Mouse (Mus musculus) embryonic facial prominence, embryonic 11.5 days (tissue): ENCODE results near the gene BC034090. TPM values are rescaled to one million over a fixed set of nuclear protein-coding genes. Genes with fewer than 3 reads are reported as not detected.

Experiments
- ATAC-seq: fragments of 200-750 bp; cut with Nextera tagmentation; replicated peaks from 2 replicates; pipeline ENCODE4 v1.8.0; 2017; ENCODE audit warnings: low read depth; ENCODE audit not compliant: insufficient number of reproducible peaks, low FRiP score, low TSS enrichment
- DNase-seq: peaks from one replicate; pipeline ENCODE4 v3.0.0-alpha.2; 2015; ENCODE audit warnings: low spot score
- H3K27ac ChIP-seq: fragments of 300-500 bp; sonication (generic); replicated peaks from 2 replicates; pipeline ENCODE4 v1.5.1; 2014; ENCODE audit warnings: mild to moderate bottlenecking, low read depth, low read length, control low read depth
- H3K27me3 ChIP-seq: fragments of 300-500 bp; sonication (generic); 2 replicates; pipeline ENCODE4 v1.6.1; 2014; ENCODE audit warnings: mild to moderate bottlenecking, low read length, moderate library complexity, mixed read lengths; ENCODE audit not compliant: control insufficient read depth, insufficient read depth
- H3K36me3 ChIP-seq: fragments of 300-500 bp; sonication (generic); replicated peaks from 2 replicates; pipeline ENCODE4 v1.6.1; 2014; ENCODE audit warnings: low read depth, mild to moderate bottlenecking, low read length, moderate library complexity, mixed read lengths; ENCODE audit not compliant: control insufficient read depth, insufficient read depth
- H3K4me1 ChIP-seq: fragments of 300-500 bp; sonication (generic); 2 replicates; pipeline ENCODE4 v1.6.1; 2014; ENCODE audit warnings: low read length, mixed read lengths; ENCODE audit not compliant: control insufficient read depth, insufficient read depth
- H3K4me2 ChIP-seq: fragments of 300-500 bp; sonication (generic); 2 replicates; pipeline ENCODE4 v1.6.1; 2014; ENCODE audit warnings: low read depth, mild to moderate bottlenecking, control low read depth, low read length, moderate library complexity
- H3K4me3 ChIP-seq: fragments of 300-500 bp; sonication (generic); 2 replicates; pipeline ENCODE4 v1.5.1; 2014; ENCODE audit warnings: low read depth, low read length, control low read depth
- H3K9ac ChIP-seq: fragments of 300-500 bp; sonication (generic); replicated peaks from 2 replicates; pipeline ENCODE4 v1.6.1; 2014; ENCODE audit warnings: mild to moderate bottlenecking, control low read depth, low read length
- H3K9me3 ChIP-seq: fragments of 300-500 bp; sonication (generic); replicated peaks from 2 replicates; pipeline ENCODE4 v1.6.1; 2016; ENCODE audit warnings: mild to moderate bottlenecking, low read length, inconsistent platforms, mixed read lengths; ENCODE audit not compliant: control insufficient read depth
- WGBS: fragments of 180-500 bp; shearing (Covaris S2); extraction: QIAGEN DNeasy Blood & Tissue Kit; methylation state at CpG from one replicate; pipeline ENCODE4 v1.1.7; 2014; 5-methylcytosine and 5-hydroxymethylcytosine counted together
- polyA plus RNA-seq: library from polyadenylated mRNA; unstranded; fragments of >200 nt; fragmentation: Nextera tagmentation; extraction: Ambion mirVana; gene quantifications from 2 replicates; pipeline ENCODE4 v1.2.1, GENCODE M21; 2014

Gene BC034090
- polyA plus RNA-seq, 1 experiment from 2014 or later, result 2.6 TPM

GRCm38 (mm10) chr1:155222101-155222669 is 22.1 kb downstream of the BC034090 start:
- H3K9ac ChIP-seq, result no peak overlapping the region

GRCm38 (mm10) chr1:155218924-155219323 is 25.3 kb downstream of the BC034090 start:
- ATAC-seq (no peak), DNase-seq (no peak)
- no peak overlapping the region for H3K4me3 ChIP-seq
- 68% methylated on average over 5 of the region's 5 CpGs for WGBS
- H3K4me2 ChIP-seq, result no peak overlapping the region
- no peaks in the 10 kb centered on the region for H3K27me3 ChIP-seq
- no peaks in the 10 kb centered on the region for H3K9me3 ChIP-seq
- no peaks in the 10 kb centered on the region for H3K36me3 ChIP-seq
- no peak overlapping the region for H3K9ac ChIP-seq
- no peak overlapping the region for H3K27ac ChIP-seq
- H3K4me1 ChIP-seq, result no peaks in the 10 kb centered on the region

More at GRCm38 (mm10) chr1:155222101-155222669, 22.1 kb downstream of the BC034090 start:
- Histone ChIP-seq H3K27me3 (no peaks in the 10 kb centered on the region), H3K36me3 (no peaks in the 10 kb centered on the region), H3K4me3 (no peak overlapping the region), H3K9me3 (no peaks in the 10 kb centered on the region), H3K27ac (no peak overlapping the region), H3K4me2 (no peak overlapping the region), H3K4me1 (no peaks in the 10 kb centered on the region)
- WGBS, result 65% methylated on average over 11 of the region's 11 CpGs
- no peak for DNase-seq
- ATAC-seq, result no peak

DNA sequence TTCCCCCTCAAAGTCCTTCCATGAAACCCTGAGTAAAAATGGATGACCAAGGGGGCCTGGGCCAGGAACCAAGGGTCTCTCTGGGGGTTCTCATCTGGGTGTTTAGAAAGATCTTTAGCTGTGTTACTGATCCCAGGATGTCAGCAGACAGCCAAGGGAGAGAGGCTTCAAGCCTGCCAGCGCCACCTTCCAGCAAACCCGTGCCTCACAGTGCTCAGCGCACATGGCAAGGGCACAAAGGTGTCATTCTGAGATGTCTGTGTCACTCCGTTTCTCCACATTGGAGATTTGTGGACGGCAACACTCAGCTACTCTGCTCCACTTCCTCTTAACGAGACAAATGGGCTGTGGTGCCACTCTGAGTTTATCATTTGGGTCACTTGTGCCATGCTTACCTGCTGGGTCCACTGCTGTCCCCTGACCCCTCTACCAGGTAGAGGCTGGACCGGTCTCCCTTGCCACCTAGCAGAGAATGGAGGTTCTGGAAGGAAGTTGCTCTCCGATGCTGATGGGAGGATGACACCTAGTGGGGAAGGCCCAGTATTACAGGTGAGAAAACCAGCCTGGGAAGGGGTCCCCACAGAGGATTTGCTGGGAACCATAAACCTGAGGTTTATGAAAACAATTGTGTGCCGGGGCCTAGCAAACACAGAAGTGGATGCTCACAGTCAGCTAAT is 26.2 kb downstream of the BC034090 start:
- Histone ChIP-seq H3K4me3 (no peak overlapping the region), H3K4me2 (no peak overlapping the region), H3K27ac (no peak overlapping the region), H3K36me3 (no peaks in the 10 kb centered on the region), H3K9ac (no peak overlapping the region), H3K9me3 (no peaks in the 10 kb centered on the region), H3K27me3 (no peaks in the 10 kb centered on the region), H3K4me1 (peaks cover 5% of the 10 kb centered on the region)
- DNase-seq (peak; percentile 79), ATAC-seq (no peak)
- 51% methylated on average over 9 of the region's 9 CpGs for WGBS

DNA sequence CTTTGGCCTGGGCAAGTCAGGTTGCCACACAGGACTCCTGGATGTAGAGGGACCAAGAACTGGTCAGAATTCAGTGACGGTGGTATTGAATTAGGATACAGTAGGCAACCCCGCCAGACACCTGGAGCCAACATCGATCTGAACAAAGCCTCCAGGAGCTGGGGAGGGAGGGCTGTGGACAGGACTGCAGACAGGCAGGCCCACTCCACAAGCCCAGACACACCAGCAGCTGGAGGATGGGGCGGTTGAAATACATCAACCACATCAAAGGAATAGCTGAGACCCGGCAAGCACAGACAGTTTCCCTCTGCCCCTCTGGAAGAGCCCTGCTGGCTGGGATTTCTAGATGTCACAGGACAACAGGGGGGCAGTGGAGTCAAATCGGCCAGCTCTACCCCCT is 27.4 kb downstream of the BC034090 start:
- Histone ChIP-seq H3K27me3 (no peaks in the 10 kb centered on the region), H3K36me3 (no peaks in the 10 kb centered on the region), H3K4me1 (peaks cover 13% of the 10 kb centered on the region), H3K4me2 (no peak overlapping the region), H3K9me3 (no peaks in the 10 kb centered on the region), H3K27ac (peak overlapping the region; percentile 53), H3K4me3 (no peak overlapping the region), H3K9ac (no peak overlapping the region)
- WGBS, result 57% methylated on average over 6 of the region's 6 CpGs
- no peak for DNase-seq
- no peak for ATAC-seq

- no peaks in the 10 kb centered on the region for H3K27me3 ChIP-seq
- no peak overlapping the region for H3K4me2 ChIP-seq
- H3K9me3 ChIP-seq, result no peaks in the 10 kb centered on the region
- 59% methylated on average over 11 of the region's 11 CpGs for WGBS
- H3K36me3 ChIP-seq, result no peaks in the 10 kb centered on the region
- H3K27ac ChIP-seq, result peak overlapping the region; percentile 42; the same call in 1 of the 2 replicates
- DNase-seq (no peak), ATAC-seq (no peak)
- no peak overlapping the region for H3K4me3 ChIP-seq
- no peak overlapping the region for H3K9ac ChIP-seq
- H3K4me1 ChIP-seq, result peaks cover 14% of the 10 kb centered on the region
Observed at GRCm38 (mm10) chr1:155216313-155216712, 27.9 kb downstream of the BC034090 start.

DNA sequence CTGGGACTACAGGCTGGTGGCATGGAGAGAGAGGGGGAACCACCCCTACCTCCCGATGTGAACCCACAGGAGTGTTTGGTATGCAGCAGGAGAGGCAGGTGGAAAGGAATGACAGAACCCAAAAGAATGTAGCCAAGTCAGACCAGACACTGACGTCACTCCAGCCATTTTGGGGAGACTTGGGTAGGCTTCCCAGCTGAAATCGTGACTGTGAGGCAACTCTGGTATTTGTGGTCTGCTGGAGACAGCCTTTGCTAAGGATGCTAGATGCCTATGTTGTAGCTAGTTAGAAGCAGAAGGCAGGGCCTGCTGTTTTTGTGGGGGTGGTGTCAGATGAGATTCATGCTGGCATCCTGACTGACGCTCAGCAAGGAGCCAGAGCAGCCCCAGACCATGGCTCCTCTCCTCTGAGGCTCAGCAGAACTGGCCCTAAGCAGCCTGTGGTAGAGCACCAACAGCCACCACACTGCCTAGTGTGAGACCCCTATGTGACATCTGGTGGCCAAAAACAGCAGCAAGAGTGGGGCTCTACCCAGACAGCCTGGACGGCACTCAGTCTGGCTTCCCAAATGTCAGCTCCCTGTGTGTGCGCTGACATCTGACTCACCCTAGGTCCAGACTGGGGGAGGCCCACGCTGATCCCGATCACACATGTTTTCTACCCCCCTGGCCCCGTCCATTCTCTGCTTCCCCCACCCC is 29.0 kb downstream of the BC034090 start:
- DNase-seq (no peak), ATAC-seq (0 out of 2 replicates have a peak, but pooled peaks have one; percentile 13)
- Histone ChIP-seq H3K27me3 (no peaks in the 10 kb centered on the region), H3K27ac (no peak overlapping the region), H3K4me2 (no peak overlapping the region), H3K9me3 (no peaks in the 10 kb centered on the region), H3K4me1 (peaks cover 19% of the 10 kb centered on the region), H3K36me3 (no peaks in the 10 kb centered on the region), H3K4me3 (no peak overlapping the region), H3K9ac (0 out of 2 replicates have a peak overlapping the region, but pooled peaks have one; percentile 19)
- 35% methylated on average over 9 of the region's 9 CpGs for WGBS

DNA sequence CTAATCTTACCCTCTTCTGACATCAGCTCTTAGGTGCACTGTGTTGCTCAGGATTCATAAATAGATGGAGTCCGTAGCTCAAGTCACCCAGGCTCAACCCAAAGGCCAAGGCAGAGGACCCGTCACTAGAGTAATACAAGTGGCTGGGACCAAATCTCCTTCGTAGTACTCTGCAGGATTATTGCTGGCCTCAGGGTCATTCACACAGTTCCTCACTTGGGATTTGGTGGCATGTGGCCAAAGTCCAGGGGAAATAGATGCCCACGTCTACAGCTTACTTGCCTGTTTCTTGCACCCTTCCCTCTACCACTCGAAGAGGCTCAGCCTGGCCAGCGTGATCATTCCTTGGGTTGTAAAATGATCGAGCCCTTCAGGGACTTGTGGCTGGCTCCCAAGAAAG is 30.3 kb downstream of the BC034090 start:
- WGBS, result 90% methylated on average over 7 of the region's 7 CpGs
- H3K4me3 ChIP-seq, result no peak overlapping the region

More for the DNA sequence above, 30.3 kb downstream of the BC034090 start:
- H3K27me3 ChIP-seq, result no peaks in the 10 kb centered on the region
- no peaks in the 10 kb centered on the region for H3K36me3 ChIP-seq
- ATAC-seq (no peak), DNase-seq (no peak)
- H3K4me1 ChIP-seq, result peaks cover 19% of the 10 kb centered on the region
- no peak overlapping the region for H3K9ac ChIP-seq
- H3K4me2 ChIP-seq, result no peak overlapping the region
- H3K9me3 ChIP-seq, result no peaks in the 10 kb centered on the region
- no peak overlapping the region for H3K27ac ChIP-seq
